Mouse (Mus musculus) MEL (cell line): ENCODE data around the gene Hfe2.
"Not testable (repeated sequence)": the region's sequence is repeated elsewhere in the genome, so short reads cannot be mapped to it uniquely, and the experiment has no call there.

Experiments used
- CTCF ChIP-seq, 3 experiments: IDR thresholded peaks in 2 of 3; conservative IDR thresholded peaks in 1 of 3; 2 replicates each; pipeline ENCODE4 v1.5.1; 2011 to 2012; ENCODE audit warnings: low read length in 3 of 3, low read depth in 2 of 3, mild to moderate bottlenecking in 2 of 3, improper control_type of control experiment in 1 of 3, inconsistent platforms in 1 of 3, mixed read lengths in 1 of 3, moderate library complexity in 1 of 3; ENCODE audit not compliant: control insufficient read depth in 1 of 3, insufficient read depth in 1 of 3, poor library complexity in 1 of 3, severe bottlenecking in 1 of 3
- ELF1 ChIP-seq: IDR thresholded peaks from 2 replicates; pipeline ENCODE4 v1.6.1; 2014; ENCODE audit warnings: low read depth, mild to moderate bottlenecking, inconsistent platforms, low read length, improper control_type of control experiment, moderate library complexity
- EP300 ChIP-seq, 2 experiments: IDR thresholded peaks; 2 replicates each; pipeline ENCODE4 v1.6.1; 2011; ENCODE audit warnings: improper control_type of control experiment in 2 of 2, low read length in 2 of 2, low read depth in 1 of 2, mild to moderate bottlenecking in 1 of 2
- GABPA ChIP-seq: IDR thresholded peaks from 2 replicates; pipeline ENCODE4 v1.6.1; 2012; ENCODE audit warnings: low read depth, mild to moderate bottlenecking, inconsistent platforms, low read length, improper control_type of control experiment, moderate library complexity
- GATA1 ChIP-seq: IDR thresholded peaks from 2 replicates; pipeline ENCODE4 v1.6.1; 2011; ENCODE audit warnings: low read depth, low read length, improper control_type of control experiment
- NRF1 ChIP-seq: IDR thresholded peaks from 2 replicates; pipeline ENCODE4 v1.6.1; 2014; ENCODE audit warnings: low read depth, mild to moderate bottlenecking, inconsistent platforms, low read length, improper control_type of control experiment, moderate library complexity; ENCODE audit not compliant: poor library complexity, insufficient read depth, severe bottlenecking
- POLR2A ChIP-seq, 2 experiments: IDR thresholded peaks; 2 replicates each; pipeline ENCODE4 v1.6.1; 2011 to 2012; ENCODE audit warnings: low read length in 2 of 2, mild to moderate bottlenecking in 2 of 2, control low read depth in 1 of 2, improper control_type of control experiment in 1 of 2, low read depth in 1 of 2, moderate library complexity in 1 of 2; ENCODE audit not compliant: control insufficient read depth in 1 of 2, insufficient read depth in 1 of 2, poor library complexity in 1 of 2
- RAD21 ChIP-seq: IDR thresholded peaks from 2 replicates; pipeline ENCODE4 v1.6.1; 2011; ENCODE audit warnings: mild to moderate bottlenecking, low read depth, low read length, improper control_type of control experiment
- ZC3H11A ChIP-seq: IDR thresholded peaks from 2 replicates; pipeline ENCODE4 v1.6.1; 2012; ENCODE audit warnings: low read depth, mild to moderate bottlenecking, inconsistent platforms, low read length, improper control_type of control experiment

- not testable (repeated sequence) for TF ChIP-seq EP300 (IDR thresholded peaks at IDR 0.05; ENCODE audit: low read depth in 1 of 2, low read length in 2 of 2); RAD21; NRF1; ELF1; GATA1; CTCF (IDR thresholded peaks at IDR 0.05 in 2 of 3, conservative IDR thresholded peaks at IDR 0.05 in 1 of 3; ENCODE audit: control insufficient read depth in 1 of 3, insufficient read depth in 1 of 3, low read depth in 2 of 3, low read length in 3 of 3, poor library complexity in 1 of 3, severe bottlenecking in 1 of 3); GABPA; ZC3H11A
- TF ChIP-seq POLR2A (IDR thresholded peaks at IDR 0.05; ENCODE audit: control insufficient read depth in 1 of 2, insufficient read depth in 1 of 2, low read depth in 1 of 2, low read length in 2 of 2, poor library complexity in 1 of 2): peak in 1 of 2 experiments; percentile 40; a peak in 2 of 4 replicates
Measured at GRCm38 (mm10) chr3:96486064-96486827, 38.7 kb upstream of the Hfe2 start.
